Mouse (Mus musculus) left cerebral cortex, postnatal 36 days (tissue): ENCODE data around the gene Apex2. TPM values are rescaled to one million over a fixed set of nuclear protein-coding genes. Genes with fewer than 3 reads are reported as not detected.
A peak's percentile ranks its signal among the peaks of the same experiment; 100 is the strongest.

Source experiments
- DNase-seq, 2 experiments: peaks; one replicate each; pipeline ENCODE4 v3.0.0; 2021 to 2022; ENCODE audit warnings: low spot score in 2 of 2, mixed read lengths in 1 of 2
- intact Hi-C: fragments of 180-260 bp; cut with DNase I; formaldehyde crosslinking; loops from one replicate; pipeline ENCODE4 v1.15.1; 2025
- total RNA-seq, 2 experiments: library from RNA; stranded (reverse); gene quantifications; 2 replicates each; pipeline ENCODE4 v1.2.3; 2021

Apex2 gene
- 10 to 100 TPM in 1 of 2 experiments, 1 to 10 TPM in 1; 8.6 to 19.2 TPM for total RNA-seq

DNA sequence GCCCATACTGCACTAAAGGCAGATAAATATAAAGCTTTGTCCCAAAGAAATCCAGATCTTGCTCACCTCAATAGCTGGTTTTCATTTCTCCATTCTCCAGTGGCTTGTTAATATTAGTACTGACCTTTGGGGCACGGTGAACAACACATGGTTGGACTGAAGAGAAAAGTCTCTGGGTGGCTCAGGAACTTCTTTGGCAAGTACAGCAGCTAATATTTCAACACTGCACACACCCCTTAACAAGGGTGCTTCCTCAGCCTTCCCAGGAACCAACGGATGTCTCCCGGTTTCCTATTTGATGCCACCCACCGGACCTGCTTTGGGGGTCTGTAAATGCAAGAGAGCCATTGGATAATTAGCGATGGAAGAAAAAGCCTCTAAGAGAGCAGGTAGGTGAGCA lies at the start of gene Apex2:
Gene Apex2 (minus strand): TSS at position 173 of the 400 bp plus-strand sequence.
- intact Hi-C loops, result loop anchor here (5.0 kb wide), 1 partner anchor 68 kb away; the partner anchor contains the start of gene Tro
- DNase-seq, result no peak

DNA sequence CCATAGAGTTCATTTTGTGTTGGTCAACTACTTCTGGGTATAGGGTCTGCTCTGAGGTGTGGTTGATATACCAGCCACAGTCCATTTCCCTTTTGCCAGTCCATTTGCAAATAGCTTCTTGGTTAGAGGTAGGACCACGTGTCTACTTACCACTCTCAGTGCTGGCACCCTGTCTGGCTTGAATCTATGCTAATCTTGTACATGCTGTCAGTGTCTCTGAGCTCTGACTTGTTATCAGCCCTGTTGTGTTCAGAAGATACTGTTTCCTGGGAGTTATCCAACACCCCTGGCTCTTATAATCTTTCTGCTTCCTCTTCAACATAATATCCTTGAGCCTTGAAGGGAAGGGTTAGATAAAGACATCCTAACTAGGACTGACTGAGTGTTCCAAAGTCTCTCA lies 46.8 kb upstream of the Apex2 start:
- DNase-seq, result no peak
- intact Hi-C loops, result no loop called here

DNA sequence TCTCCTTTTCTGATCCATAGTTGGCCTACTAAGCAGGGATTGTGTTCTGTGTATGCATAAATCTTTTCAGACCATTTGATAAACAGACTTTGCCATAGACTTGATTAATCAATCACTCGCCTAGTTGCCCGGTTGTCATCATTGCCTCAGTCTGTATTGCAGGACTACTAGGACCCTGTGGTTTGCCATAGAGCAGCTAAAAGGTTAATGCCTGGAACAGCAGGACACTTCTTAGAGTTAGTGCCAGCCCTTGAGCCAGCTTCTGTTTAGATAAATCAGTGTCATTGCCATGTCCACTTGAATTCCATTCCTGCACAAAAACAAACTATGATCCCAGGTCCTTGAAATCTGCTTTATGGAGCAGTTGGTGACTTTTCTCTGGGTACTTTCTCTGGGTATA lies 9.2 kb upstream of the Apex2 start:
- intact Hi-C loops, result no loop called here
- no peak for DNase-seq

DNA sequence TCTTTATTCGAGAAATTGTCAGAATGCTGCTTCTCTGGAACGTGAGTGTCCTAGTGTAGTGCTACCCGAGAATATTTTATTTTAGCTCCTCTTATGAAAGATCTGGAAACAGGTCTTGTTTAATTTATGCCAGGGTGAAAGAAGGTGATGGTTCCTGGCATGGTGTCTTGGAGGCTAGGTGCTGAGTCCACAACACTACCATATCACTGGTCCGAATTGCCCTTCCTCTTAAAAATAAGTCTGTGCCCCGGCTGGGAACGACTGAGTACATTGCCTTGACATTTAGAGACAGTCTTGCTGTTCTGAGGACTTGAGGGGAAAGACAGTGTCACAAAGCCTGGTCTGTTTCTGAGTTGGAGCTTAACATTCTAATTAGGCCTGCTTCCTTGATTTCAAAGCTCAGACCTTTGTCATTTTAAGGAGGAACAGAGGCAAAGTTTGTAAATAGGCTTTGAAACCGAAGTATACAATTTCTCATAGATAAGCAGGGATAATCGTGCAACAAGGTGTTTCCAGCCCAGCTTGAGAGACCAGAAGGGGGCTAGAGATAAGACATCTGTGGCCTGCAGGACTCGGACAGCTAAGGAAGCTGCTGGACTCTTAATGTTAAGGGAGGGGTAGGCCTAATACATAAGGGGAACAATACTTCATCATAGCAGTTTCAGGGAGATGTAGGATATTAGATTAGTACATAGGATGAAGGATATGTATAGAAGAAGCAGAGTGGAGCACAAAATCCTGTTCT lies 5.5 kb upstream of the Apex2 start:
- no peak for DNase-seq
- intact Hi-C loops, result no loop called here

DNA sequence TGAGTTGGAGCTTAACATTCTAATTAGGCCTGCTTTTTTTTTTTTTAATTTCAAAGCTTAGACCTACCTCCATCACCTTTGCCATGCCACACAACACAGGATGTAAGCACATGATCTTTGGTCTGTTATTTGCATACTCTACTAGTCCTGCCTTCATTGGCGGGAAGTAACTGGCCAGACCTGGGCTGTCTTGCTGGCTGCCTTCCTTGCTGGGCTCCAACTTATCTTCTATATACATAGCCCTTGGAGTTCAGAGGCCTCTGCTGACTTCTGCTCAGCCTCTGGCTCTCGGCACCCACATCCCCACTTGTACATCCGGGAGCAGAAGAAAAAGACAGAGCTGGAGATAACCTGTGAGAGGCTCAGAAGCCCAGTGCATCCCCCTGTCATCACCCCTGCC lies 4.5 kb upstream of the Apex2 start:
- DNase-seq, result no peak
- intact Hi-C loops, result no loop called here

DNA sequence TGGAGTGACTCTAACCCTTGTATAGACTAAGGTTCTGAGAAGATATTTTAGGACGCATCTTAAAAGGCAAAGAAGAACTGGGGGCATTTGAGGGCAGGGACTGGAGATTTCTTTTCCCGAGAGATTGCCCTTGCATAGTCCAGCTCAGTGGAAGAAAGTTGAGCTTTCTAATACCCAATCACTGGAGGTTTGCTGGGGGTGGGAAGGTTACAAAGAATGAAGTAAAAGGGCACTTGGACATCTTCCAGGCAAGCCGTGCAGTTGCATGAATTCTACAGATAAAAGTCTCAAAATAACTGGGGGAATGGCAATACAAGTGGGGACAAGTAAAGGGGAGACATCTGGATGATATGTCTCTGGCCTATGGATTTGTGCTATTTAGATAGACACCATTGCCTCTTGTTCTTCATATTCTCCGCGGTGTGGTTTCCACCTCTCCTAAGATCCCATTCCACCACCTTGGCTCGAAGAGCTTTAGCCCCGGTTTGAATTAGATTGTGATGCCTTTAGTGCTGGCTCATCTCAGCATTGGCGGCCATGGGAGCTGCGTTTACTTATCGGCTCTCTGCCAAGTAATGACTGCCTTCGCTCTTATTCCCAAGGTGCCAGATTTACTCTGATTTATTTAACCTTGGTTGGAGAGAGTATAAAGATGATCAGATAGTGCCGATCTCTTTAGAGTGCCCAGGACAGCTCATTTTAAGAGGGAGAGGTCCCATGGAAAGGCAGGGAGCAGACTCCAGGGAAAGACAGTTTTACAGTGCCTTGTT lies 3.8 kb upstream of the Apex2 start:
- intact Hi-C loops, result no loop called here
- no peak for DNase-seq

DNA sequence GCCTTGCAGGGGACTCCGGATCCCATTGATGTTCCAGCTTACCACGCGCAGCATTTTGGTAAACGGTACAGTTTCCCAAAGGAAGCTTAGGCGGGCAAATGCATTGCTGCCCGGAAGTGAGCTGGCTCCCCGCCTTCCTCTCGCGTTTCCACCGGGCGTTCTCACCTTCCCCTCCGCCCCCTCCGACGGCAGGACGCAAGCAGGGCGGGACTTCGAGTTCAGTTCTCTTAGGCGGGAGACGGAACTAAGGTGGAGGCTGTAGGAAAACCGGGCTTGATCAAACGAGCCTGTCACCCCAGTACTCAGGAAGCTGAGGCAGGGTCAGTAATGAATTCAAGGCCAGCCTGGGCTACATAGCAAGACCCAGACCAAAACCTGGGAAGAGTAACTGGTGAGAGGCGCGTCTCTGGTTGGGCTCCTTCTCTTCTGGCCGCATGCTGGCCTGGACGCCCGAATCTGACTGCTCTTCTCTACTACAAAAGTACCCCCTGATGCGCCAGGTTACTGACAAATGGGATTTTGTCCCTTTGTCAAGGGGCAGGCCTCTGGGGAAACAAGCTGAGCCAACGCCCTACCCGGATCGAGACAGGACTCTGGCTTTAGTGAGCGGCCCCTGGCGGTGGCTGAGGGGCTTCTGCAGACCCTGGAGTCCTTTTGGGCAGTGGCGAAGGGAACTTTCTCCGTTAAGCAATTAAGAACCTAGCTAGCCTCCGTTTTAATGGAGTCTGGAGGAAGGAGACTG lies 1.5 kb downstream of the Apex2 start, which contains the start of gene Pfkfb1:
Gene Pfkfb1 (plus strand): TSS at position 207 of the 742 bp plus-strand sequence.
- intact Hi-C loops, result loop anchor here (5.0 kb wide), 1 partner anchor 69 kb away; the partner anchor contains the start of gene Tro
- peak; percentile 71 to 73 for DNase-seq

DNA sequence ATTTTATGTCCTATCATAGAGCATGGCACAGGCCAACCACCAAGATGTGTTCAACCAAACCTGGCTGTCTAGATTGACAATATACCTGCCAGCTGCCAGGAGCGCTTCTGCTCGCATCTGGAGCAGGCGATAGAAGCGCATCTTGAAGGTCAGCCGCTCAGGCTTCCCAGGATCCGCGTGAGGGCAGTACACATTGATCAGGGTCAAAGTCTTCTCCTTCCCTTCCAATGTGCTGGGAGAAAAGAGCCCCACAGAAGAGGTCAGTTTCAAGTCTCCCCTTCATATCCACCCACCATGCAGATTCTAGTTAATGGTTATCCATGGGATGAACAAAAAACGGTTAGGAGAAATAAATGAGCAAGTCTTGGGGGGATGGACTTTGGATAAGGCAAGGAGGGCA lies 4.6 kb downstream of the Apex2 start:
- intact Hi-C loops, result loop anchor here (5.0 kb wide), 1 partner anchor 72 kb away; the partner anchor contains the start of gene Tro
- no peak for DNase-seq

DNA sequence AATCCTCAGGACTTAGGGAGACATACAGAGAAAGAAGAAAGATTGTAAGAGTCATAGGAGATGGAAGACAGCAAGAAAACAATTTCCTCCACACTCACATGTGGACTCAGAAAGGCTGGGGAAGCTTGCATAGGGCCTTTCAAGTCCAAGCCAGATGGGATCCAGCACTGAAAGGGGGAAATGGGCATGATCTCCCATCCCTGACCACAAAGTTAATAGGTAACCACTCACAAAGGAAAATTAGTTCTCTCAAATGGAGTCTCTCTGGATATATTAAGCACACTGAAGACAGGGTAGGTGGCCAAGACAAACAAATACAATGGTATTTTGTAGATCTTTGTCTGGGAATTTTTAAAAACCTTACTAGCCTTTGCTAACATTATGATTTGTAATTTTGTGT lies 7.7 kb downstream of the Apex2 start:
- intact Hi-C loops, result no loop called here
- no peak for DNase-seq

DNA sequence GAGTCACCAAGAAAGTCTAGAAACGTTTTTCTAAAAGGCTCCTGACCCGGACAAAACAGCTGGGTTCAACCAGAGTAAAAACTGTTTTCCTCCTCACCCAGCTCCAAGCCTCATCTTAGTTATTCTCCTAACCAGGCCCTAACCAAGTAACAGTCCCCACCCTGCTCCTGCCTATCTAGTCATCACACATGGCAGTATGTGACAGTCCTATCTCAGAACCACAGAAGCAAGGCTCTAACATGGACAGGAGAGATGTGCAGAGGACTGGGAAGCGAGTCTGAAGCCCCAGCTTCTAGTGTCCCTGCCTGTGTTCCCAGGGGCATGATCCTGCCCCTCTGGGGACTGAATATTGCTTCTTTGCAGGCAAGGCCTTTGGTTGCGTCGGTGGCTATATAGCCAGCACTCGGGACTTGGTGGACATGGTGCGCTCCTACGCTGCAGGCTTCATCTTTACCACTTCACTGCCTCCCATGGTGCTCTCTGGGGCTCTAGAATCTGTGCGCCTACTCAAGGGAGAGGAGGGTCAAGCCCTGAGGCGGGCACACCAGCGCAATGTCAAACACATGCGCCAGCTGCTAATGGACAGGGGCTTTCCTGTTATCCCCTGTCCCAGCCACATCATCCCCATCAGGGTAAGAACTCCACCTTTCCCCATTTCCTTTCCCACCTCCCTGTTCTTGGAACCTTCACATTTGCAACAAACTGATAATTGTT lies 24.9 kb downstream of the Apex2 start:
- no peak for DNase-seq
- intact Hi-C loops, result no loop called here

DNA sequence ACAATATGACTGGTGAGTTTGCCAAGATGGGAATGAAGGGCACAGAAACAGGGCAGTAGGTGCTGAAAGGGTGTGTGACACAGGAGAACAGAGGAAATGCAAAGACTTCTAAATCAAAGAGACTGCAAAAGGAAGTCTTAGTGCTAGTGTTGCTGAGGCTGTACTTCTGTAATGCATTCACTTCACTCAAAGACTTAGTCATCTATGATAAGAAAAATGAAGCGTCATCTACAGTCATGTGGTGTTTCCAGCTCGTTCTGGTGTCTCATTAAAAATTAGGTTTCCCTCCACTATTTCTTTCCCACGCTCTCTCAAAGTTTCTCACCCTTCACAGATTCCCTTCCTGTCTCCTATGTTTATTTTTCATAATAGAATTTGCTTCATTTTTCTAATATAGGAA lies 35.6 kb downstream of the Apex2 start:
- intact Hi-C loops, result no loop called here
- DNase-seq, result no peak

DNA sequence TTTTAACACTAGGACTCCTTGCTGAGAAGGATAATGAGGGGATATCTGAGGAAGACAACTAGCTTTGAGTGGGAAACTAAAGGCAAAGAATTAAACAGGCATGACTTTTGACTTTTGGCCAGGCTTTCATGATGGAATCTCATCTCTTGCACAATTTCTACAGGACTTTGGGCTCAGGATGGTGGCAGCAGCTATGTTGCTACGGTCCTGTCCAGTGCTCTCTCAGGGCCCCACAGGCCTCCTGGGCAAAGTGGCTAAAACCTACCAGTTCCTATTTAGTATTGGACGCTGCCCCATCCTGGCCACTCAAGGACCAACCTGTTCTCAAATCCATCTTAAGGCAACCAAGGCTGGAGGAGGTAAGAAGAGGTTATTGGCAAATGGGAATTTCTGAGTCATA lies 37.7 kb downstream of the Apex2 start:
- no peak for DNase-seq
- intact Hi-C loops, result no loop called here

DNA sequence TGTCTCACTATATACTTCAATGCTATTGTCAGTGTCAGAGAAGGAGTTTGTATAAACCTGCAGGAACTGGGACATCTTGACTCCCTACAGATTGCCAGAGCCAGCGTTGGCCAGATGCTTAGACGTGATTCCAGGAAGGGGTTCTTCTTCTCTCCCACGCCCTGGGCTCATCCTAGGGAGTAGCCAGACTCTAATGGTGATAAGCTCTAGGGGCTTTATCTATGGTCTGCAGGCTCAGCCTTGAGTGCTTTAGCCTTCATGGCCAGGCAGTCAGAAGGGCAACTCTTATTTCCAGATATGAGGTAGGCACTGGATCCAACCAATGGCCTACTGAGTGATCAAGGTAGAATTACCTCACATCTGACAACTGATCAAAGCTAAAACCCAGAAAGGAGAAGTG lies 40.0 kb downstream of the Apex2 start:
- no peak for DNase-seq
- intact Hi-C loops, result no loop called here

DNA sequence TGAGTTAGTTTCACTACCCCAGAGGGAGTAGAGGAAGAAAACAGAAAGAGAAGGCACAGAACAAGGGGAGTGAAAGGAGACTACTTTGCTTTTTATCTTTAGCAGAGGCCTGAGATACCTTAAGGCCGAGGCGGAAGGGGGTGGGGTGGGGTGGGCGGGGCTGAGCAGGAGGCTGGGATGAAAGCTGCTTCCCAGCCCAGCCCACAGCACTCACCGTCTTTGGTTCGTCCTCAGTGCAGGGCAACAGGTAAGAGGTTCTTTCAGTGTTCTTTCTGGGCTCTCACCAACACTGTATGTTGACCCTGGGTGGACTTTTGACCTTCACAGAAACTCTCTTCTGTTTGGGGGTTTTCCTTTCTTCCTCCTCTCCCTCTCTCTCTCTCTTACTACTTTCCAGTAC lies 42.4 kb downstream of the Apex2 start, which contains the start of gene Alas2:
Gene Alas2 (plus strand): TSS at position 137 of the 400 bp plus-strand sequence.
- intact Hi-C loops, result no loop called here
- no peak for DNase-seq

DNA sequence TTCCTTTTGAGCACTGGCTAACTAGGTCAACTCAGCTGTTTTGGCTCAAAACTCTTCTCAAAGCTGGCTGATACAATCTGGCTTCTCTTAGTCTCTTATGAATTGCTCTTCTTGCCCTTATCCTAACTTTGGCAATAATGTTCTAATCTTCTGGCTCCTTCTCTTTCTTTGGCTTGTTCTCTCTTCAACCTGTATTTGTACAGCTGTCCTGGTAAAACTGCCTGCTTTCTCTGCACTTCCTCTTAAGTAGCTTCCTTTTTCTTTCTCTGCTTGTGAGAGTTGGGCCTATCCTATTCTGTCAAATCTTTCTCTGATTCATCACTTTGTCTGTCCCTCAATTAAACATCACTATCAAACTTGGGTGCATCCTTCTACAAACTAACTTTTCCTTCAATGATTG lies 48.0 kb downstream of the Apex2 start:
- intact Hi-C loops, result no loop called here
- no peak for DNase-seq

DNA sequence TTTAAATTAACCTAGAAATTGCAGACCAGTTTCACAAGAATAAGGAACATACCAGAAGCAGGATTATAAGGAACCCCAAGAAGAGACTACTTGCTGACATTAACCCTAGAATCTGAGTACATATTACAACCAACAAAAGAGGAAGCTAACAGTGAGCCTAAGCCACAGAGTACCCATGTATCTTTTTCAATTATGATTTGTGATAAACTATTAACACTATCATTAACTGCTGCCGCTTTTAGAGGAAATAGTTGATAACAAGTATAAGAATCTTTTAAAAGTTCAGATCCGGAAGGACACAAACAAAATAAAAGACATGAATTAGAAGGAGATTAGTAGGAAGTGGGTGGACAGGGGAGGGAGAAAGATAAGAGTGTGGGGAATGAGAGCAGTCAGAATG lies 49.6 kb downstream of the Apex2 start:
- no peak for DNase-seq

DNA sequence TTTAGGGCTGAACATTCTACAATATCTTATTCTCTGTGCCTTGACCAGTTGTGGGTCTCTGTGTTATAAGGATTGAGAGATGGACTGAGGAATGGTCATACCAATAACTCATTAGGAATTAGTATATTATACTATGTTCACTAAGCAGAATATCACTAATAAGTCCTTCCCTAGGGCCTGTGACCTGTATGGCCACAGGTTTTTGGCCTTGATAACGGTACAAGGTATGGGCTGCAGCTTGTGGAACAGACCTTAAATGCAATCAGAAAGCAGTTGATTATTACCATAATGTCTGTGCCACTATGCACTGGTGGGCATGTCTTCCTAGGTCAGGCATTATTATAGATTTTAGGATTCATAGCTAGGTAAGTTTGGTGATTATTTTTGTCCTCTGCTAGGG lies 73.2 kb downstream of the Apex2 start:
- intact Hi-C loops, result loop anchor here (10.0 kb wide), 1 partner anchor 138 kb away; the partner anchor contains the start of gene Tro
- DNase-seq, result no peak

More for the DNA sequence above, 49.6 kb downstream of the Apex2 start:
- intact Hi-C loops, result no loop called here

DNA sequence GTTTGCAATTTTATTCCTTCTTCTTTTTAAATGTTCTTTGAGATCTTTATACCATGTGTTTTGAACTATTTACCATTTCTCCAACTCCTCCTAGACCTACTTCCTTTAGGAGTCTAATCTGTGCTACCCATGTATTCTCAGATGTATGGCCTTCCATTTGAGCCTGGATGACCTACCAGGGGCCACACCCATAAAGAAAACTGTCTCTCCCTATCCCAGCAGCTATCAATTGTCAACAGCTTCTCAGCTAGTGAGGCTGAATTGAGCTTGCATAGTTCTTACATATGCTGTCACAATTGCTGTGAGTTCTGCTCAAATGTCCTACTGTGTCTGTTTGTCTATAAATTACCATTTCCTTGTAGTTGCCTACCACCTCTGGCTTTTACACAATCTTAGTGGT lies 73.7 kb downstream of the Apex2 start:
- DNase-seq, result no peak
- intact Hi-C loops, result loop anchor here (10.0 kb wide), 1 partner anchor 139 kb away; the partner anchor contains the start of gene Tro

DNA sequence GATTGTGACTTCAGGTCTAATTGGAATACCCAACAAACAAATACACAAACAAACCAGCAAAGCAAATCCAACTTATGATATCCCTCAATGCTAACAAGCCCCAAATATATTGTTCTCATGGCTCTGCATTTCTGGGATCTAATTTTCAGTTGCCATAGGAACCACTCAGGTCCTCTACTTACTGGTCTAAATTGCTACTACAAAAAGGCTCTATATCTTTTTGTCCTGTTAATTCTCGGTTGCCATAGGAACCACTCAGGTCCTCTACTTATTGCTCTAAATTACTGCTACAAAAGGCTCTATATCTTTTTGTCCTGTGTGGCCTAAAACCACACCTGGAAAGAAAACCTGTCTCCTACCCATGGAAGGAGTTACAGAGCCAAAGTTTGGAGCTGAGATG lies 75.5 kb downstream of the Apex2 start:
- intact Hi-C loops, result loop anchor here (10.0 kb wide), 1 partner anchor 141 kb away; the partner anchor contains the start of gene Tro
- DNase-seq, result no peak
